Mouse (Mus musculus) left cerebral cortex, adult 11 months (tissue): ENCODE data around the gene Kif6.

Experiments used
- DNase-seq: peaks from one replicate; pipeline ENCODE4 v3.0.0; 2022; ENCODE audit warnings: low spot score

The Kif6 gene

GRCm38 (mm10) chr17:49791546-49791945 lies 176.6 kb downstream of the Kif6 start:
- no peak for DNase-seq

GRCm38 (mm10) chr17:49792217-49792743 lies 177.3 kb downstream of the Kif6 start:
- no peak for DNase-seq

GRCm38 (mm10) chr17:49792946-49793345 lies 178.0 kb downstream of the Kif6 start:
- DNase-seq = no peak

GRCm38 (mm10) chr17:49793965-49794364 lies 179.0 kb downstream of the Kif6 start:
- no peak for DNase-seq

GRCm38 (mm10) chr17:49795241-49795640 lies 180.3 kb downstream of the Kif6 start:
- no peak for DNase-seq

GRCm38 (mm10) chr17:49796116-49796515 lies 181.2 kb downstream of the Kif6 start:
- no peak for DNase-seq

- no peak for DNase-seq
These were observed 184.2 kb downstream of the Kif6 start for GRCm38 (mm10) chr17:49799168-49799567.

GRCm38 (mm10) chr17:49800157-49800556 lies 185.2 kb downstream of the Kif6 start:
- DNase-seq = no peak

GRCm38 (mm10) chr17:49807461-49807860 lies 192.5 kb downstream of the Kif6 start:
- no peak for DNase-seq

GRCm38 (mm10) chr17:49808712-49809343 lies 193.9 kb downstream of the Kif6 start:
- no peak for DNase-seq

- no peak for DNase-seq
These were observed 199.1 kb downstream of the Kif6 start for GRCm38 (mm10) chr17:49813893-49814640.

- DNase-seq = no peak
These were observed 201.2 kb downstream of the Kif6 start for GRCm38 (mm10) chr17:49816067-49816565.

- no peak for DNase-seq
These were observed 201.8 kb downstream of the Kif6 start for GRCm38 (mm10) chr17:49816703-49817102.

- no peak for DNase-seq
These were observed 205.3 kb downstream of the Kif6 start for GRCm38 (mm10) chr17:49820203-49820602.

- no peak for DNase-seq
These were observed 209.4 kb downstream of the Kif6 start for GRCm38 (mm10) chr17:49824142-49824840.

GRCm38 (mm10) chr17:49824841-49825450 lies 210.0 kb downstream of the Kif6 start:
- DNase-seq = no peak

- DNase-seq = no peak
These were observed 210.9 kb downstream of the Kif6 start for GRCm38 (mm10) chr17:49825831-49826230.

GRCm38 (mm10) chr17:49831745-49832144 lies 216.8 kb downstream of the Kif6 start:
- DNase-seq = no peak

GRCm38 (mm10) chr17:49834044-49834545 lies 219.2 kb downstream of the Kif6 start:
- no peak for DNase-seq

GRCm38 (mm10) chr17:49837417-49837816 lies 222.5 kb downstream of the Kif6 start:
- no peak for DNase-seq

GRCm38 (mm10) chr17:49839243-49839642 lies 224.3 kb downstream of the Kif6 start:
- no peak for DNase-seq

- DNase-seq = no peak
These were observed 236.3 kb downstream of the Kif6 start for GRCm38 (mm10) chr17:49851210-49851609.
